Mouse (Mus musculus) CH12F3 (cell line): ENCODE measurements at regions not wholly inside any gene's neighbourhood (a gene's known extent, or its start where the extent isn't known, plus 50 kb on each side); places are given as distances from the start of the nearest gene placed in this dataset.

Experiments used
- in situ Hi-C: fragments of 300-500 bp; cut with MboI; formaldehyde crosslinking; loops from 2 replicates; pipeline ENCODE4 v1.14.3; 2020; ENCODE audit warnings: low sequenced_read_pairs

DNA sequence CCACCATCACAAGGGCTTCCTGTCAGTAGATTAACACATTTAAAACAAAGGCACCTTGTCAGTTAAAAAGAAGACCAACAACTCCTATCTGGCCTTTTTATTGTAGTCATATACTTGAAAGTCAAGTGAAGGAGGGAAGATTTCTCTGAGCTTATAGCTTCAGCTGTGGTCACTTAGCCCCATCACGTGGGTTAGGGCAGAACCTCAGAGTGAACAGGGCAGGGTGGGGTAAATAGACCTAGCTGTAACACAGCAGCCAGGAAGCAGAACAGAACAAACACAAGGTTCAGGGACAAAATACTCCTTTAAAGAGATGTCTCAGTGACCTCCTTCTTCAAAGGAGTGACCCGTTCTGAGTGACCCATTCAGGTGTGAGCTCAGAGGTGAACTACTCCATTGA lies 226.6 kb upstream of the Prep start:
- in situ Hi-C loops: no loop called here

DNA sequence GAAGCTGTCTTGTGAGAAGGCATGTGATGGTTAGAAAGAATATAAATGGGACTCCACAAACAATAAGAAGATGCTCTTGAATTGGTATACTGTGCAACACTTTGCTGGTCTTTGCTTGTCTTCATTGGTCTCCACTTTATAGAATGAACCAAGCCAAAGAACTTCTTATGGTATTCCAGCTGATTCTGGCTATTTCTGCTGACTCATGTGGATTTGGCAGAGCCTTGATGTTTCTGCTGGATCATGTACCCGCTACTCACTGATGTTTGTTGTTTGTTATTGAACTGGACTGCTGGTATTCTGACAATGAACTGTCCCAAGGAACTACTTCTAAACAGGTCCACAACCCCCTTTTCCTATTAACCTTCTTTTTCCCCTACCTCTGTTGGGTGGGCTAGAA lies 234.5 kb upstream of the Prep start:
- in situ Hi-C loops: no loop called here

DNA sequence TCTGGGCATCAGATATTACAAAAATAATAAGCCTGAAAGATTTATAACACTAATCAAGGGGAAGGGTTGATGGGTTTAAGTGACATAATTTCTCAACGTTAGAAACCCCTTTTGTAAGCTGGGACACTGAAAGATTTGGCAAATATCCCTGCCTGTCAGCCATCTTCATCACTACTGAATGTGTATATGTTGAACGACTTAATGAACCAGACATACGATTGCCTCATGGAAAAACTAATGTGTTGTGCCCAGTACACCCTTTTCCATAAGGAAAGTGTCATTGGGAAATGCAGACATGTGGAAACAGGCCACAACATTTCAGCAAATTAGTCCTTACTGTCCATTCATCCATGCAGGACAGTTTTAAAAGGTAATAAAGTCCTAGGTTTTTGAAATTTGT lies 240.7 kb upstream of the Prep start:
- in situ Hi-C loops: no loop called here

DNA sequence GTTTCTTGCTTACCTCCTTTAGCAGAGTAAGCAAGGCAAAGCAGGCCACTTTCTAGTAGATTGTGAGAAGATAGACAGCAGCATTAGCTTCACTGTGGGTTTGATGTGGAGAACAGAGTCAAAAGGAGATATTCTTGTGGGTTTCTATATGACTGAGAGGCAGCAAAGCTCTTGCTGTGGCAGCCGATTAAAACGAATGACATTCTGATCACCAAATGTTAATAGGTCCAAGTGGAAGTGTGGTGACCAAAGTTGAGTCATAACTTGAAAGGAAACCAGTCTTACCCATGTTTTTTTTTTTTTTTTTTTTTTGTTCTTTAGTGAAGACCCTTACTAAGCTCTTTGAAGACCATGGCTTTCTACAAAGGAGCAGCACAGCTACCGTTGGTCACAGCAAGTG lies 245.3 kb upstream of the Prep start:
- in situ Hi-C loops: no loop called here

DNA sequence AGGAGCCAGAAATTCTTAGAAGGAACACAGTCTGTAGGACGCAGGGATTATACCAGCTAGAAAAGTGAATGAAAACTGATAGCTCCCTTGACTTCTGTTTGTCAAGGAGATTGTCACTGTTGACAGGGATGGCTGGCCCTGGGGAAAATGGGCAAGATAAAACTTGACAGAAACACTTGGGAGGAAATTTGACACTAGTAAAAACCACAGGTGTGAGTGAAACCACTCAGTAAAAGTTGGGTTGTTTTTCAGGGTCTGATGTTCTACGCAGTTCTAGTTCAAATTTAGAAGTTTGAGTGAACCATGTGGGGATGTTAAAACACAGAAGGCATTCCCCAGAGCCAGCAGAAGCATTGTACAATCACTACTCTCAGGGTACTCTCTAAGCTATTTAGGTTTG lies 246.6 kb upstream of the Prep start:
- in situ Hi-C loops: no loop called here

DNA sequence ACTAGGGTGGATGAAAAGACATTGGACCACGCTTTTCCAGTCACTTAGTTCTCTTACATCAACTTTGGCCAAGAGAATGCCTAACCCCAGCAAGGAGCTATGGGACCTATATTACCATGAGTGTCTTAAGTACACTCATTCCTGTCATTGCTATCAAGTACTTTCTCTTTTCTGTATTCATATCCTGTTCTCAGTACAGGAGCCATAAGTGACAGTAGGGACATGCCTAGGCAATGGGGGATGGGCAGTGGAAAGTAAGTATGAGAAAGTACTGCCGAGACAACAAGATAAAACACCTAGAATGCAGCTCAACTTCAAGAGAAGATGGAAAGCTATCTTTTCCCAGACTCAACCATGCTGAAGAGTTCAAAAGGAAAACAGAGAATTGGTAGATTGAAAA lies 247.6 kb upstream of the Prep start:
- in situ Hi-C loops: no loop called here

DNA sequence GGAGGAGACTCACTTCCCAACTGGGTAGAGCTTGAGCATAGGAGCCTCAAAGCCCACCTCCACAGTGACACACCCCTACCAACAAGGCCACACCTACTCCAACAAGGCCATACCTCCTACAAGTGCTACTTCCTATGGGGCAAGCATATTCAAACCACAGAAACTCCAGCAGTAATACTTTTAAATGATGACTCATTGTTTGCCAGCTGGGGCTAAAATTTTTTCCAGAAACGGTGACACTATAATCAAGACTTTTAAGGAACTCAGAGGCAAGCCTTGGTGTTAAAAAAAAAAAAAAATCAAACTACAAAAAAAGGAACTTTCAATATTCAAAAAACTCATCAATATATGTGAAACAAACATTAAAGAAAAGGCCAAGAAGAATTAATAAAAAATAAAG lies 248.4 kb upstream of the Prep start:
- in situ Hi-C loops: no loop called here

DNA sequence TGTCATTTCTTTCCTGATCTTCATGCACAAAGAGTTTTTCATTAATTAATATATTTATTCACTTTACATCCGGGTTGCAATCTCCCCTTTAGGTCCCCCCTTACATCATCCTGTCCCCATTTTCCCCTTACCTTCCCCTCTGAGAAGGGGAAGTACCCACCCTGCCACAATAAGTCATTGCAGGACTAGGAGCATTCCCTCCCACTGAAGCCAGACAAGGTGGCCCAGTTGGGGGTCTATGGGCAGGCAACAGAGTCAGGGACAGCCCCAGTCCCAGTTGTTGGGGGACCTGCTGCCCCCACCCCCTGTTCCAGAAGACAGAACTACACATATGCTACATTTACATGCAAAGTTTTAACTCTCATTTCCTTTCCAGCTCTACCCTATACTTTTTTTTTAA lies 267.9 kb upstream of the Prdm1 start:
- in situ Hi-C loops: no loop called here

DNA sequence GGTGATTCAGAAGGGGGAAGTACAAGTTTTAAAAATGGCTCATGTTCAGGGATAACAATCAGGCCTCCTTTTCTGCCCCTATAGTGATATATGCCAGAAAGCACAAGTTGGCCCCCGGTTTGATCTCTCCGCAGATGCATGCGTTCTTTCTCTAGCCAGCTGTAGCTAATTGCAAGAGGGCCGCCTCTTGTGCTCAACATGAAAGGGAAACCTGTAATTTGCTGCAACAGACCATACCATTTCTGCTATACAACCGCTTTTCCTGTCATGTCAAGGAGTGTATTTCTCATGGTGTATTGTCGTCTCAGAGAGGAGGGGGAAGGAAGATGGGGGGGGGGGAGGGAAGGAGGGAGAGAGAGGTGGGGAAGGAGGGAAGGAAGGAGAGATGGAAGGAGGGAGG lies 257.1 kb upstream of the Prdm1 start:
- in situ Hi-C loops: no loop called here

DNA sequence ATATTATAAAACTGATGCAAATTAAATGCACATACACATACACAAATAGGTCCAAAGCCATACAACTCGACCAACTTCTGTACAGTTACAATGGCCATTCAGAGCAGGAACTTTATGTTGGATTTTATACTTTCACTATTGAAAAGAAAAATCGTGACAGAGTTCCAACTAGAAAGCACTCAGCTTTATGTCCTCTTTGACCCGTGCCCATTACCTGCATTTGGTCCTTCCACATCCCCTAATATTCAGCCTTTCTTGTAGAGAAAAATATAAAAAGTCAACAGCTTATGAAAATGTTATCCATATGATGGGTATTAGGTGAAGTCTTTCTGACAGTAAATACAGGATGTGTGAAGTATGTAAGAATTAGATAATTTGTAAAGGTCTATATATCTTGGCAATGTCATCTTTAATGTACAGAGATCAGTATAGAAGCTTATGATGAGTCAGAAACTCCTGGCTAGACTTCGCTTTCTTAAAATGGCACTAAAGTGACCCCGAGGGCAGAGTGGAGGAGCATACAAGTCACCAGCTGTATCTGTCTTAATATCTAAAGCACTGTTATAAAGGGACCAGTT lies 252.2 kb upstream of the Prdm1 start:
- in situ Hi-C loops: no loop called here

DNA sequence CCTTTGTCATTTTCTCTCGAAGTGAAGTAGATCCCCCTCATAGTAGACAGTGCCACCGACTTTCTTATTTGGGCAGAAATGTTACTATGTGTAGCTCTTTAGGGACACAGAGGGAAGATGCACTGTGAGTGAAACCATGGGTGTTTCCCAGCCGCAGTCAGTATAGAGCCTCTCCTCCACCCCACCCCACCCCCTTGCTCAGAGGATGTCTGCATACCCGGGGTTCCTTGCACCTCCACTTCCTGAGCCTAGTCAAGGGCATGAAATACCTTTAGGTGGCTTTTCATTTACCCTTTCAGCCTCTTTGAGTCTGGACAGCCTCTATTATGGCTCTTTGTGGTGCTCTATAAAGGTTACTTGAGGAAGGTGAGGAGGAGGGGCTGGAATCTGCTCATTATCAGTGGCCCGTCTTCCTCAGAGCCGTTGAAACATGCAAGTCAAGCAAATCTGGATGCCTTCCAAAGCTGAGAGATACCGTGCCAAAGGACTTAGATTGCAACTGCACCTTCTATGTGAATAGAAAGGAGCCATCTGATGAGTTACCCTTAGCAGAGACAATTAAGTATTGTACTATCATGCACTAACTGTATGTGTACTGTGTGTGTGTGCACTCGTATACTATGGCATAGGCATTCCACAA lies 251.4 kb upstream of the Prdm1 start:
- in situ Hi-C loops: no loop called here

DNA sequence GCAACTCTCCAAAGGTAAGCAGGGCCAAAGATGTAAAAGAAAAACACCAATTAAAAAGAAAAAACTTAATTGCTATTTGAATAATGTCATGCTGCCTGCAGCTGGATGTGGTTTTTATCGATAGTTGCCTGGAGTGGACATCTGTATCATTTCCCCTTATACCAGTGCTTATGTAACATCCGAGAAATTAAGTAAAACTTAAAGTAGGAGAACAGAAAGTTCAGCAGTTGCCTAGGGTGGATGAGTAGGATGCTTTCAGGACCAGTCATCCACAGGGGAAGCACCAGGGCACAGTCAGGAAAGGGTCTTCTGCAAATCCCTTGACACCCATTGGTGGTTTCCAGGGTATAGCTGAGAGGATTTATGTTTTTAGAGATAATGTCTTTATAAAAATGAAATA lies 248.9 kb upstream of the Prdm1 start:
- in situ Hi-C loops: no loop called here

DNA sequence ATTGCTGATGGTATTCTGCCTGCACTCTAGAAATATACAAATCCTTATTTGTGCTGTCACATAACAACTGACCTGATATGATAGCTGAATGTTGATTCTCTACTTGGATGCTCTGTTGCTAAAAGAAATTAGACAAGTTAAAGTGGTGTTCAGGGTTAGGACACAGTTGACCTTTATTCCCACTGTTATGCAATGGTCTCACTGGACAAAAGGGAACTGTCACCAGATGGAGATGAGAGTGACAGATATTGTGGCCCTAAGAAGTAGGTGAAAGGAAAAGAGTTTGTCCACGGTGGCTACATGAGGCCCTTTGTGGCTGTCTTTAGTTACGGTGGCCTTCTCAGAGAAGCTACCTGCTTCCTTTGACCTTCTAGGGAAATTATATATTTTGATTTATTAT lies 247.9 kb upstream of the Prdm1 start:
- in situ Hi-C loops: no loop called here

DNA sequence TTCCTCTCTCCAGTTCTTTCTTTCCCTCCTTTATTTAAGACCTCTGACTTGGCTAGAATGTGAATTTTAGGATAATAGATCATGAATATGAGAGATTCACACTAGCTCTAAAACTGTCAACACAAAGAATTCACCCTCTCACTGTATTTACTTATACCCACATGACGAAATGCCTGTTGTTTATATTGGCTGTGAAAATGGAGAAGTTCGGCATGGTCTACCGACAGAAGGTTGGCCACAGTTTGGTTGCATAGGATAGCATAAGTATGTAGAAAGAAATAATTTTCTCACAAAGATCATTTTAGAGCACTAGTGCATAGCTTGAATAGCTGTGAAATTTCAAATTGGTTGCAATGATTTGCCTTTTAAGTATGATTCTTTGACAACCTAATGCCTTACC lies 237.2 kb upstream of the Prdm1 start:
- in situ Hi-C loops: loop anchor here (25.0 kb wide), 1 partner anchor 303 kb away; no protein-coding TSS in a partner anchor

DNA sequence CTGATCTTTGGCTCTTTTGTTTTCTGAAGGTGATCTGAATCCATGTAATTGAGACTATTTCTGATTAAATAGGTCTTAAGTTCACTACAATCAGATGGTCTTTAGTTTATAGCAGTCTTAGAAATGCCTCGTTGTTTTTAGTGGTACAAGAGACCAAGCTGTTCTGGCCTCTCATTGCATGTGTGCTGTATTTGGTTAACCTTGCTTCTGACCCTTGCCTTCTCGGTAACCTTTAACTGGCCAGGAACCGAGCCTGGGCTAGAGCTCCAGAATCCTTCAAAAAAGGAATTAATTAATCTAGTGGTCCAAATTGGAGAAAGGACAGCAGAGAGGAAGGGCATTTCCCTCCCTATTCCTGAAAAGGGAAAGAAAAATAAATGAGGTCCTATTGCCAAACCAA lies 234.8 kb upstream of the Prdm1 start:
- in situ Hi-C loops: loop anchor here (25.0 kb wide), 1 partner anchor 301 kb away; no protein-coding TSS in a partner anchor

DNA sequence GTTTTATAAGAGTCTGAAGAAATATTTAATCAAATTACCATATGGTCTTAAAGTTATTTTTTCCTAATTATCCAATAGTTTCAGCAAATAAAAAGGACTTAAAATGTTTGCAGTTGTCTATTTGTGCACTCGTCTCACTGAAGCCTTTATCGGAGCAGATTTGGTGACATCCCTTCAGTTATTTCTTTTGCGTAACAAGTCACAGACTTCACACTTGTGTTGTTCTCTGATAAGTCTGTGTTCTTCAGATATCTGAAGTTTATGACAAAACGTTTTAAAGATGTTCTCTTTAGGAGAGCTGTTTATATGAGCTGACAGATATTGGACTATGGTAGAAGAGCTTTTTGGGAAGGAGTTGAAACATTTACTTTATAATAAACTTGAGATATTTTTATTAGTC lies 233.8 kb upstream of the Prdm1 start:
- in situ Hi-C loops: loop anchor here (25.0 kb wide), 1 partner anchor 300 kb away; no protein-coding TSS in a partner anchor

DNA sequence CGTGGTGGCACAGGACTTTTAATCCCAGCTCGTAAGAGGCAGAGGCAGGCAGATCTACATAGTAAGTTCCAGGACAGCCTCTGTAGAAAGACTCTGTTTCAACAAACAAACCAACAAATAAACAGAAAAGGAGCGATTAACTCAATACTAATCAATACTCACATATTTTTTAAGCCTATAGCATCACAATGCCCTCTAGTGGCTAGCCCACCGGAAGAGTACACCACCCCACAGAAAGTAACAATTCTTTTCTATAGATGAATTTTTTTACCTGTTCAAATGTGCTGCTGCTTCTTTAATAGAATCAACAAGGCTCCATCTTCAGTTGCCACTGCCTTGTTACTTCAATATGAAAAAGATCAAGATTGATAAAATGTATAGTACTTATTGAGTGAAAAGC lies 233.0 kb upstream of the Prdm1 start:
- in situ Hi-C loops: loop anchor here (25.0 kb wide), 1 partner anchor 299 kb away; no protein-coding TSS in a partner anchor

DNA sequence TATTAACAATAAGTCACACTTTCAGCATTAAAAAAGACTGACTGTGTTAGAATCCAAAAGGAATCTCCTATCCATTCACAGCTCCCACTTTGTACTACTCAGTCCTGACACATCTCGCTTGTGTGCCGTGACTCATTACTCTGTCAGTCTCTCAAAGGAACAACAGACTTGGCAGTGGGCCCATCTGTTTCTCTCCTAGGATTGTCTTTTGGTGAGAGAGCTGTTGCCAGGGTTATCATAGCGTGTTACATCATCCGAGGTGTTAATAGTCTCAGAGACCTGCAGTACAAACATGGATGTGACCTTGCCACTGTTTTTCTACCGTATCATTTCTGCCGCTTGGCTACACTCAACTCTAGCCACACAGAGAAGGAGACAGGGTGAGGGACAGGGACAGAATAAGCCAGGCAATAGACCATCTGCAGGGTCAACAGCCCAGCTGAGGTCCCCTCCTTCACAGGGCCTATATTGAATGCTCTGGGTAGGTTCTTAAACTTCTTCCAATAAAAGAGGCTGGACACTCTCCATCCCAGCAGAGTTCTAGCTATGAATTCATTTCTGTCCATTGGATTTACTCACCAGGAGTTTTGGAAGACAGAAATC lies 227.2 kb upstream of the Prdm1 start:
- in situ Hi-C loops: loop anchor here (25.0 kb wide), 1 partner anchor 293 kb away; no protein-coding TSS in a partner anchor

DNA sequence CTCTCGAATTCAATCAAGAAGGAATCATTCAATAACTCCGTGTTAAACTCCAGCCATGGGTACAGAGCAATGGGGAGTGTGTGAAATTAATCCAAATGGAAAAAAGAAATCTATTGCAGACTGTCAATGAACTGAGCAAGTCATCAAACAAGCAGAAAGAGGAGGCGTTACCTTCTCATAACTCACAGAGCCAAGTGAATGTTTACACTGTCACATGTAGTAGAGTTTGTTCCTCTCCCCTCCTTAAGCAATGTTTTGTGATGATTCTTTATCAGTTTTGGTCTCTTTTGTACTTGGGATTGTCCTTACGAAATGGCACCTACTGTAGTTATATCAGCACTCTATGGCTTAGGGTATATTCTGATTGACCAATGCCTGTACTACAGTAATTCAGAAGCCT lies 226.6 kb upstream of the Prdm1 start:
- in situ Hi-C loops: loop anchor here (25.0 kb wide), 1 partner anchor 293 kb away; no protein-coding TSS in a partner anchor

DNA sequence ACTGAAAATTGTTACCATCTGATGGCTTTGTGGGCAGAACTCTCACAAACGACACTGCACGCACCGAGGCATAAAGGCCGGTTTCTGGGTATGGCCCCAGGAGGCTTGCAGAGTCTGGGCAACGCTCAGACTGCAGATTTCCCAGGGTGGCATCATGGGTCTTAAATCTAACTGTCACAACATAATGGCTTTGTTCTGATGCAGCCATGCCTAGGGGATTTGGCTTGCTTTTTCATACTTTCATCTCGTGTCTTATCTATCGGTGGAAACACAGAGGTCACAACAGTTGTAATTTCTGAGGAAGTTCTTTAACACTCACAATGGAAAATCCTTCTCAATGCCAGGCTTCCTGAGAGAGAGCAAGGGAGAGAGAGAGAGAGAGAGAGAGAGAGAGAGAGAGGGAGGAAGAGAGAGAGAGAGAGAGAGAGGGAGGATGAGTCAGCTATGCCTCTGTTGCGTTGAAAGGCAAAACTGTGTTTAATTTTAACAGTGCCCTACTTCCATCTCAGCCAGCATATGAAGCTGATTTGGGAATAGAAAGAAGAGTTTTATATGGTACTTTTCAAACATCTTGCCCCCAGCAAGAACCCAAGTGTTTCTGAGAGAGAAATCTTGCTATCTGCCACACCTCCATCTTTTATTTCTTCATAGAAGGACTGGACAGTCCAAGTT lies 224.6 kb upstream of the Prdm1 start:
- in situ Hi-C loops: loop anchor here (25.0 kb wide), 1 partner anchor 291 kb away; no protein-coding TSS in a partner anchor

DNA sequence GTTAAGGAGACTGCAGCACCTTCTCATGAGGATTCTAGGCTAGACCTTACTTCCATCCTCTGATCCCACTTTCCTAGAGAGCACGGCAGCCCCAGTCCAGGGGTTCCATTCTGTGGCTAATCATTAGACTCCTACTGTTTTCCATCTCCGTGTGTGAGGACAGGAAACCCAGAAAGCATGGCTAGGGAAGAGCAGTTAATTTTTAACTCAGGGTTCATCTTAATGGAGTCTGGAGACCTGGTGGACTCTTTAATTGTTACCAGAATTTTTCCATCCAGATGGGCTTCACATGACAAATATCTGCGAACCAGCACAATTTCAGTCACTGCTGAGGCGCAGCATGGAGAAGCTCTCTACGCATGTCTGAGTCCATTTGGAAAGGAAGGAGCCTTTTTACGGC lies 222.8 kb upstream of the Prdm1 start:
- in situ Hi-C loops: loop anchor here (25.0 kb wide), 1 partner anchor 289 kb away; no protein-coding TSS in a partner anchor

DNA sequence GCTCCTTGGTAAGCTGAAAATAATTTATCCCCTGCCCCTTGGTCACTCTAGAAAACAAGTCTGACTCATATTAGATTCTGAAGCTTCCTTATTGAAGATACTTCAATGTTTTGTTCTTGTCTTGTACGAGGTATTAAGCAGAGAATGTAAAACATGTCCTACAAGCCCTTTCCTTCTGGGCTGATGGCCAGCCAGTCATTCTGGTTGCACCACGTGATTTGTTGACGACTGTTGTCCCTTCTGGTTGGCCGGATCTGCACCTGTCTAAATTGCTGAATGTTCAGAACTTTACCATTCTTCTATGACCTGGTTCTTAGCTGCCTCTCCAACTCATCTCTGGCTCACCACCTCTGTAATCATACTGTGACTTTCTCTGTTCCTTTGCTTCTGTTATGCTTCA lies 220.9 kb upstream of the Prdm1 start:
- in situ Hi-C loops: no loop called here
